Mouse (Mus musculus) erythroblast, embryonic 14.5 days (primary cell): ENCODE measurements at regions not wholly inside any gene's neighbourhood (a gene's known extent, or its start where the extent isn't known, plus 50 kb on each side); places are given as distances from the start of the nearest gene placed in this dataset.

Experiments used
- H3K27me3 ChIP-seq: 2 replicates; pipeline ENCODE4 v1.6.1; 2012; ENCODE audit warnings: inconsistent platforms; ENCODE audit not compliant: control insufficient read depth
- H3K36me3 ChIP-seq: 2 replicates; pipeline ENCODE4 v1.6.1; 2012; ENCODE audit warnings: mild to moderate bottlenecking, inconsistent platforms; ENCODE audit not compliant: control insufficient read depth
- H3K4me1 ChIP-seq: 2 replicates; pipeline ENCODE4 v1.6.1; 2012; ENCODE audit warnings: inconsistent platforms; ENCODE audit not compliant: control insufficient read depth
- H3K4me3 ChIP-seq: replicated peaks from 2 replicates; pipeline ENCODE3; 2012; ENCODE audit warnings: moderate library complexity, mild to moderate bottlenecking, inconsistent platforms
- H3K9me3 ChIP-seq: 2 replicates; pipeline ENCODE4 v1.6.1; 2012; ENCODE audit warnings: low read length, inconsistent platforms, mixed read lengths; ENCODE audit not compliant: control insufficient read depth
- GATA1 ChIP-seq: IDR thresholded peaks from 2 replicates; pipeline ENCODE4 v1.6.1; 2012; ENCODE audit warnings: low read length, inconsistent platforms, mixed read lengths
- TAL1 ChIP-seq: IDR thresholded peaks from 3 replicates; pipeline ENCODE4 v1.6.1; 2012; ENCODE audit warnings: low read length, inconsistent platforms, mixed read lengths

DNA sequence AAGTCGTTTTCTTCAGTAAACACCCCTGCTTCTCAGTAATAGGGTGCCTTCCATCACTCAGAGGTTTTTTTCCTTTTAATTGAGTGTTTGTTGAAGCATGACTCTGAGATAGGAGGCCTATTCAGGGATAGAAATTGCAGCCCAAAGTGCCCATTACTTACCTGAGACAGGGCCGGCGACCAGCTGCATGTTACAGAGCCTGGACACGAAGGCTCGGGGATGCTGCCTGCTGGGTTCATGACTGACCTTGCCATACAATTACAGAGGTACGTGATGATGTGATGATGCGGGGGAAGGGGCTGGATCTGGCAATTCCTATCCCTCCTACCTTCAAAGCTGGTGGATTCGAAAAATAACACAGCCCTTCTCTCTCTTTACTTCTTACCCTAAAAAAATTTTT lies 146.7 kb downstream of the Rwdd3 start:
- Histone ChIP-seq H3K27me3 (no peaks in the 10 kb centered on the region), H3K4me3 (no peak overlapping the region), H3K36me3 (no peaks in the 10 kb centered on the region), H3K9me3 (peaks cover 19% of the 10 kb centered on the region), H3K4me1 (no peaks in the 10 kb centered on the region)
- no peak for TF ChIP-seq TAL1
- no peak for TF ChIP-seq GATA1

DNA sequence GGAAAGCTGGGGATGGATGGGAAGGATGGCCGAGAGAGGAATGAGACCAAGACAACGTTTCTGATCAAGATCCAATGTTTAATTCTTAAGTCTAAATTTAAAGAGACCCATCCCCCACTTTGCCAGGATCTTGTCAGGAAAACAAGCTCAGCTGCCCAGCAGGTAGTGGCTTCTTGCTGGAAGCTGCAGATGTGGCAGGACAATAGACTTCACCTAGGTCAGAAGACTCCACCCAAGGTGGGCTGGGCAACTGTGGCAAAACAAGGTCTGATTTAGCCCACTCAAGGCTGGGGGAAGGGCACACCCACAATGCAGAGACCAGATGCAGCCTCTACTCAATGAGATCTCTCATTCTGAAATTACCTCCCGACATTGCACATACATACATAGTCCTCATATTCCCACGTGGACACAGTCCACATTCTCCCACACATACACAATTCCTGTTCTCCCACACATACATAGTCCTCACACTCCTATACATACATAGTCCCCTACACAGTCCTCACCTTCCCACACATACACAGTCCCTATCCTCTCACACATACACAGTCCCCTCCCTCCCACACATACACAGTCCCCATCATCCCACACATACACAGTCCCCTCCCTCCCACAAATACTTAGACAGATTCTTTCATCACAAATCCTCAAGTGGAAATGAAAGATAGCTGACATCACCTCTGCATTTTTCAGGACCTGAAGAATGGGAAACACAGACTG lies 150.2 kb downstream of the Rwdd3 start:
- no peak overlapping the region for H3K4me3 ChIP-seq
- no peaks in the 10 kb centered on the region for H3K4me1 ChIP-seq
- H3K36me3 ChIP-seq = no peaks in the 10 kb centered on the region
- H3K9me3 ChIP-seq = peaks cover 17% of the 10 kb centered on the region
- no peaks in the 10 kb centered on the region for H3K27me3 ChIP-seq
- TF ChIP-seq GATA1 = no peak
- TF ChIP-seq TAL1 = no peak

- Histone ChIP-seq H3K9me3 (peaks cover 6% of the 10 kb centered on the region; the same call in 1 of the 2 replicates), H3K4me1 (no peaks in the 10 kb centered on the region), H3K4me3 (no peak overlapping the region), H3K27me3 (no peaks in the 10 kb centered on the region), H3K36me3 (no peaks in the 10 kb centered on the region)
- TF ChIP-seq TAL1 (no peak), GATA1 (no peak)
Measured at GRCm38 (mm10) chr3:121009223-121009622, 162.3 kb downstream of the Rwdd3 start.

GRCm38 (mm10) chr3:120983556-120984270 lies 187.8 kb downstream of the Rwdd3 start:
- Histone ChIP-seq H3K9me3 (no peaks in the 10 kb centered on the region; the same call in 1 of the 2 replicates), H3K27me3 (no peaks in the 10 kb centered on the region), H3K36me3 (no peaks in the 10 kb centered on the region), H3K4me3 (no peak overlapping the region), H3K4me1 (no peaks in the 10 kb centered on the region)
- TF ChIP-seq GATA1 (no peak), TAL1 (no peak)

- H3K27me3 ChIP-seq = no peaks in the 10 kb centered on the region
- no peaks in the 10 kb centered on the region for H3K36me3 ChIP-seq
- H3K4me3 ChIP-seq = no peak overlapping the region
- TF ChIP-seq GATA1 (no peak), TAL1 (no peak)
- H3K9me3 ChIP-seq = no peaks in the 10 kb centered on the region; the same call in 1 of the 2 replicates
- H3K4me1 ChIP-seq = no peaks in the 10 kb centered on the region
Measured at GRCm38 (mm10) chr3:120982795-120983555, 188.5 kb downstream of the Rwdd3 start.

DNA sequence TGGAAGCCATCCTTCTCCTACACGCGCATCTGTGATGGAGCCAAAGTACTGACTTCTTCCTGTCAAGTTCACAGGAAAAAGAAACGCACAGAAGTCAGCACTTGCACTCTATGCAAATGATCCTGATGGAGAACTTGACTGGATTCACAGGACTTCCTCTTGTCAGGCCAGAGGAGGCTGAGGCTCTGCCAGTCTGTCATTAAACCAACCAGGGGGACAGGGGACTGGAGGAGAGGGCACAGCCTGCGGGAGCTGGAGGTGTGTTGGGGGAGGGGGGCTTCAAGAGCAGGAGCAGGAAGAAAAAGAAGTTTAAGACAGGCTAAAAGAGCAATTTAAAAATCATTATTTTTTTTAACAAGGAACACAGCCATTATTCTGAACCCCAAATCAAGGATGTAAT lies 189.3 kb downstream of the Rwdd3 start:
- Histone ChIP-seq H3K4me1 (no peaks in the 10 kb centered on the region), H3K27me3 (no peaks in the 10 kb centered on the region), H3K9me3 (no peaks in the 10 kb centered on the region; the same call in 1 of the 2 replicates), H3K36me3 (no peaks in the 10 kb centered on the region), H3K4me3 (no peak overlapping the region)
- TF ChIP-seq TAL1 = no peak
- no peak for TF ChIP-seq GATA1

- Histone ChIP-seq H3K4me3 (no peak overlapping the region), H3K4me1 (no peaks in the 10 kb centered on the region), H3K36me3 (no peaks in the 10 kb centered on the region), H3K9me3 (no peaks in the 10 kb centered on the region), H3K27me3 (no peaks in the 10 kb centered on the region)
- TF ChIP-seq GATA1 = no peak
- no peak for TF ChIP-seq TAL1
Measured at GRCm38 (mm10) chr3:120970746-120971466, 200.6 kb downstream of the Rwdd3 start.

GRCm38 (mm10) chr3:120946906-120947305 lies 224.6 kb downstream of the Rwdd3 start:
- no peaks in the 10 kb centered on the region for H3K27me3 ChIP-seq
- no peaks in the 10 kb centered on the region for H3K36me3 ChIP-seq
- no peaks in the 10 kb centered on the region; the same call in 1 of the 2 replicates for H3K9me3 ChIP-seq
- H3K4me1 ChIP-seq = no peaks in the 10 kb centered on the region
- H3K4me3 ChIP-seq = no peak overlapping the region
- no peak for TF ChIP-seq GATA1

DNA sequence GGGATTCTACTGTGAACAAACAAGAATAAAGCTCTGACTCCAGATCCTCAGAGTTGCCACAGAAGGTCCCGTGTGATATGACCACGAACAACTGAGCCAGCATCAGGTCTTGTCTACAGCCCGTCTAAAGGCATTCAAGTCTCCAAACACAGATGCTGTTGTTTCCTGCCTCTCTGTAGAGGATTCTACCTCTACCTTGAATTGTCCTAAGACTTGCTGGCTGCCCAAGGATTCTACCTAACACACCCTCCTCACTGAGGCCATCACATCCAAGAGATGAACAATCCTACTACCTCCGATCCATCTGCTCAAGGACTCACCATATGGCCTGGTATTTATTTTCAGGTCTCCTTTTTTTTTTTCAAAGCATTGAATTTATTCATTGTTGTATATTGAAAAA lies 237.1 kb downstream of the Rwdd3 start:
- Histone ChIP-seq H3K4me3 (no peak overlapping the region), H3K9me3 (no peaks in the 10 kb centered on the region), H3K36me3 (no peaks in the 10 kb centered on the region), H3K27me3 (no peaks in the 10 kb centered on the region), H3K4me1 (no peaks in the 10 kb centered on the region)
- no peak for TF ChIP-seq GATA1
- no peak for TF ChIP-seq TAL1
